Mouse (Mus musculus) megakaryocyte-erythroid progenitor cell, adult 5-6 weeks (primary cell): Measurements from ENCODE around the gene Ddr2. TPM values are rescaled to one million over a fixed set of nuclear protein-coding genes. Genes with fewer than 3 reads are reported as not detected.
A peak's percentile ranks its signal among the peaks of the same experiment; 100 is the strongest.
"Not testable (repeated sequence)": the region's sequence is repeated elsewhere in the genome, so short reads cannot be mapped to it uniquely, and the experiment has no call there.

ENCODE experiments used
- ATAC-seq: replicated peaks from 2 replicates; pipeline ENCODE4 v1.8.0; 2016; ENCODE audit warnings: mild to moderate bottlenecking, inconsistent platforms; ENCODE audit not compliant: severe bottlenecking, poor library complexity, low FRiP score, low TSS enrichment
- total RNA-seq, 2 experiments: library from RNA; stranded (forward) in 1 of 2; stranded (reverse) in 1 of 2; fragments of 200-1000, 215-1000 nt in 1 of 2; fragments of >200 nt in 1 of 2; fragmentation: Nextera tagmentation in 1 of 2; gene quantifications; 2 replicates each; pipeline ENCODE4 v1.2.3; 2014 to 2017

Ddr2 gene
- total RNA-seq, 2 experiments from 2014 or later, result not detected

- no peak for ATAC-seq
Measured at GRCm38 (mm10) chr1:170111651-170112226, 1.2 kb upstream of the Ddr2 start.

GRCm38 (mm10) chr1:170109776-170110515 lies 616 bp downstream of the Ddr2 start:
- no peak for ATAC-seq

- not testable (repeated sequence) for ATAC-seq
Measured at GRCm38 (mm10) chr1:170102814-170103213, 7.7 kb downstream of the Ddr2 start.

DNA sequence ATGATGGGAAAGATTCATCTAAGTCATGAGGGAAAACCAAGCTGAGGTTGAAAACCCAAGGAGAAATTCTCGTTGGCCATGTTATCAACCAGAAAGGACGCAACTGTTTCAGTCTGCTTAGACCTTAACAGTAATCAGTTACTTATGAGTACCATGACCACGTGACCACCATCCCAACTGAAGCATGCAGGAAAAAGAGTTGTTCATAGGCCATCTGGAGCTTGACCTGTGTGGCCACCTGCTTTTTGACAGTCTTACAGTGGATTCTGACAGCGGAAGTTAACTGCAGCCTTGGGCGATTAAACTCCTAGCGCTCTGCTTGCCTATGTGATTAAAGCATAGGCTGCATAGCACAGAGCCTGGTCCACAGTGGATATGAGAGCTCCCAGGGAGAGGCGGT lies 23.9 kb downstream of the Ddr2 start:
- ATAC-seq, result no peak

DNA sequence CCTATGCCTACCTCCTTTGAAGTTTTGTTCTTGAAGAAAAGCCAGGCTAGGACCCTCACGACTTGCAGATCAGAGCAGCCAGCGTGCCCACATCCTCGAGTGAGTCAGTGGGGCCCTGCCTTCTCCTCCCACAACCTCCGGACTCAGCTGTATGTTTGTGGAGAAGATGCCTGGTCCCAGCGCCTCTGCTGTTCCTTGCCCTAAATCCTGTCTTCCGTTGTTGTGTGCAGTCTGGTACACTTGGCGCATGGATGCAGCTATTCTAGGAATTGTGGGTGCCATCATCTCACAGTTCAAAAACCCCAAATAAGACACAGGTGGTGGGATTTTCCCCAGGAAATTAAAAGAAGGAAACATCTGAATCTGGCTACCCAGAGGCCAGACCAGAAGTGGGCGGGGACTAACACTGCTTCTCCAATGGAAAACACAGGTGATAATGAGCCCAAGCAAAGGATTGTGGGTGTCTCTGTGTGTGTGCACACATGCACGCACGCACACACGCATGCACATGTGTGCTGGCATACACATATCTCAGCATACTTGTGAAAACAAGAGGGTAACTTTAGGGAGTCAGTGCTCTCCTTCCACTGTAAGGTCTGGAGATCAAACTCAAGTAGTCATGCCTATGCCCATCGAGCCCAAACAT lies 26.3 kb downstream of the Ddr2 start:
- ATAC-seq, result no peak

- no peak for ATAC-seq
Measured at GRCm38 (mm10) chr1:170080907-170081306, 29.7 kb downstream of the Ddr2 start.

- ATAC-seq, result no peak
Measured at GRCm38 (mm10) chr1:170079465-170079864, 31.1 kb downstream of the Ddr2 start.

GRCm38 (mm10) chr1:170076339-170076738 lies 34.2 kb downstream of the Ddr2 start:
- ATAC-seq, result no peak

- no peak for ATAC-seq
Measured at GRCm38 (mm10) chr1:170073768-170074167, 36.8 kb downstream of the Ddr2 start.

- 0 out of 2 replicates have a peak, but pooled peaks have one; percentile 37 for ATAC-seq
Measured at GRCm38 (mm10) chr1:170069143-170069542, 41.4 kb downstream of the Ddr2 start.

- no peak for ATAC-seq
Measured at GRCm38 (mm10) chr1:170065931-170066330, 44.6 kb downstream of the Ddr2 start.

- ATAC-seq, result no peak
Measured at GRCm38 (mm10) chr1:170065009-170065408, 45.6 kb downstream of the Ddr2 start.

DNA sequence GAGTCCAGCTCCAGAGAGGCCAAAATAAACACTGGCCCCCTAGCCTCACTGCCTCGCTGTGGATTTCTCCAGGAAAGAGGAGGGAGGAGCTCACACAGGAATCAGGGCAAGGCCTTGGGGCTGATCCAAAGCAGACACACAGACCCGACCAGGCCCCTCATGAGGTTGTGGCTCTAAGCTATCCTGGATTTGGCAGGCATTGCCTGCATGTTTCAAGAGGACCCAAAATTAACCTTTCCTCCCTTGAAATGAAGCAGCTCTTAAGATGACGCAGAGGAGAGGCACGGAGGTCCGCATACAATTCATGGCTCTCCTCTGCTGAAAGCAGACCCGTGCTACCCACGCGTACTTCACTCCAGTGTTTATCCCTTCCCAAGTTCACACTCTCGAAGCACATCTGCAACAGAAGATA lies 46.5 kb downstream of the Ddr2 start:
- ATAC-seq, result no peak

DNA sequence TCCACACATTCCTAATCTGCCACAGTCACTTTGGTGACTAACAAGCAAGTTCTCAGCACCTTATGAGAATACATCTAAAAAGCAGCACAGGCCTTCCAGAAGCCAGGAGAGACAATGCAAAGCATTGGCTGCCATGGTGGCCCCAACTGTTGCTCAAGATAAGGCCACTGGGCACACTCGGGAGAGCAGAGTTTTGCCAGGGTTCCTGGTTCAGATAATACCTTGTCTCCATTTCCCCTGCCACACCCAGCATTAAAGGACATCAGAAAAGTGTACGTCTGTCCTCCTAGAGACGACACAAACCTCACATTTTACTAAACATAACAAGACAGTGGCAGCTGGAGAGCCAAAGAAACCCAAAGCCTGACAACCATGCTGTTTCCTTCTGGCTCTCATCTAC lies 50.3 kb downstream of the Ddr2 start:
- ATAC-seq, result peak; percentile 90

GRCm38 (mm10) chr1:170059347-170059746 lies 51.2 kb downstream of the Ddr2 start:
- peak; percentile 53 for ATAC-seq

DNA sequence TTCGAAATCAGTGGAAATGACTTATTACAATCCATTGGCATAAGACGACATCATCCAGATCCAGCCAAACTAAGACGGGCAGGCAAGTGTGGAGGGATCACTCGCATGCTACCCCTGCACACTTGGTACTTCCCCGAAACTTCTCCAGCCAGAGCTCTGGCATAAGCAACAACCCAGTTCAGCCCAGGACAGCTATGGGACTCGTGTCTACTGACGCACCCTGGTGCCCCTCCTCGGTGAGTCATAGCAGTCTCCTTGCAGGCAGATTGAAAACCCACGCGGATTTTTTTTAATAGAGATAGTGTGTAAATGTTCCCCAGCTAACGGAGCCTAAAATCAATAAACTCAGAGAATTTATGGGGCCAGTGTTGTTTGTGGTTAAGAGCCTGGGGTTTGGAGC lies 52.5 kb downstream of the Ddr2 start:
- ATAC-seq, result no peak

- no peak for ATAC-seq
Measured at GRCm38 (mm10) chr1:170057607-170058006, 53.0 kb downstream of the Ddr2 start.

DNA sequence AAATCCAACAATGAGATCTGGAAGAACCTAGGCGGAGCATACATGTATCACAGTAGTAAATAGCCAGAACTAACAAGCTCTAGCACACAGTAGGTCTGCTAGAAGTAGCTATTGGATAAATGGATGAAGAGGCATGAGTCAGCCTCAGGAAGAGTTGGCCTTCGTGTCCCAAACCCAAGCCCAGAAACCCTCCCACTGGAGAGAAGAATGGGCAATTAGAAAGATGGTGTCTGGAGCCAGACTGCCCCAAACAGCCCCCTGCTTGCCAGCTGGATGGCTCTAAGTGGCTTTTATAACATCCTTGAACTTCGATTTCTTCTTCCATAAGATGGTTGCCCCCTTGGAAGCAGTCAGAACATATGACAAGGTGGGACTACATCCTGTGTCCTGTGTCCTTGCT lies 53.6 kb downstream of the Ddr2 start:
- no peak for ATAC-seq

GRCm38 (mm10) chr1:170056214-170056613 lies 54.3 kb downstream of the Ddr2 start:
- ATAC-seq, result no peak

DNA sequence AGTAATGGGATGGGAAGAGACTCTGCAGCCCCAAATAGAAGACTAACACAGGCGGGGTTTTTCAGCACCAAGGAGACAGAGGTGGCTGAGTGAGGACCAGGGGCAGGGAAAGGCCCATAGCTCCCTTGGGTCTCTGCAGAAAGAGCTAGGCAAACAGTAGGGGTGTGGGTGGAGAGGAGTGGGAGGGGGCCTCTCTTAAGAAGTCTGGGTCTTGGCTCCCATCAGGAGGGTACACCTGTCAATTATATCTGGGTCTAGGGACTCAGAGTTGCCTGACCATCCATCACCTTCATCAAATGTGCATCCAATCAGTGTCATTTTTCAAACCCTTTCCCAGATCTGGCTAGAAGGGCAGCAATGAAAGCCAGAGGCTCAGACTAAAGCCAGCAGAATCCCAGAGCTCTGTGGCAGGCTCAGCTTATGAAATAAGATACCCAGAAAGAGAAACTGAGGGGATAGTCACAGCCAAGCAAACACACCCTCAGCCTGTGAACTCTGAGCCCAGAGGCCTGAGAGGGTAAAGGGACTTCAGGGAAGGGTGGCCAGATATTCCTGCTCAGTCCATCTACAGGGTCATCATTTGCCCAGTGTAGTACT lies 58.0 kb downstream of the Ddr2 start:
- ATAC-seq, result no peak
